In genomic region chr4:133463184-133463583, GRCm38 (mm10) we compare ENCODE assay signal across 16 mouse cellular contexts. TPM values are rescaled to one million over a fixed set of nuclear protein-coding genes. Genes with fewer than 3 reads are reported as not detected.
DNase-seq lines count a peak whose midpoint lies in the region; ATAC-seq and TF ChIP-seq lines count a peak whose summit lies in the region.
"Had no signal": no experiment of that assay in that cellular context is flagged by ENCODE, and none has a peak within 500 bp of the region (broad histone marks: within the 10 kb centered on the region; RNA-seq: fewer than 3 reads in every experiment).

No protein-coding gene starts in this region.

- H3K4me3 ChIP-seq in kidney, adult 2 months (ENCODE audit: insufficient read depth, low read depth, low read length): no peak overlapping the region
- H3K4me3 ChIP-seq in lung, adult 2 months (replicated peaks; ENCODE audit: extremely low read depth, low read depth, low read length): no peak overlapping the region
- no peak overlapping the region for H3K4me3 ChIP-seq in heart, embryonic 15.5 days
- no peak overlapping the region for H3K4me3 ChIP-seq in liver, postnatal 0 days (ENCODE audit: low read depth, low read length)
- no peak overlapping the region for H3K4me3 ChIP-seq in thymus, adult 2 months (ENCODE audit: control insufficient read depth, insufficient read depth, low read length)
- H3K4me3 ChIP-seq: embryonic facial prominence, embryonic 12.5 days; forebrain, embryonic 12.5 days; midbrain, embryonic 13.5 days; neural tube, embryonic 12.5 days had no signal

- TF ChIP-seq POLR2A in kidney, adult 2 months (IDR thresholded peaks at IDR 0.05; ENCODE audit: low read depth, low read length): no peak
- TF ChIP-seq POLR2A in lung, adult 2 months (IDR thresholded peaks at IDR 0.05; ENCODE audit: borderline replicate concordance, extremely low read depth, low read depth, low read length): no peak
- no peak for TF ChIP-seq POLR2A in thymus, adult 2 months (IDR thresholded peaks at IDR 0.05; ENCODE audit: control insufficient read depth, extremely low read depth, insufficient read depth, low read length, poor library complexity)

- no peaks in the 10 kb centered on the region for H3K36me3 ChIP-seq in kidney, adult 2 months (ENCODE audit: control insufficient read depth, insufficient read depth, low read length)
- no peaks in the 10 kb centered on the region for H3K36me3 ChIP-seq in heart, embryonic 15.5 days
- H3K36me3 ChIP-seq in liver, postnatal 0 days (replicated peaks; ENCODE audit: insufficient read depth, low read length): no peaks in the 10 kb centered on the region
- no peaks in the 10 kb centered on the region for H3K36me3 ChIP-seq in thymus, adult 2 months (ENCODE audit: control insufficient read depth, insufficient read depth, low read length)
- H3K36me3 ChIP-seq: embryonic facial prominence, embryonic 12.5 days; forebrain, embryonic 12.5 days; midbrain, embryonic 13.5 days; neural tube, embryonic 12.5 days had no signal

- H3K27me3 ChIP-seq in kidney, adult 2 months (replicated peaks; ENCODE audit: control insufficient read depth, insufficient read depth, low read length): no peaks in the 10 kb centered on the region
- no peaks in the 10 kb centered on the region for H3K27me3 ChIP-seq in heart, embryonic 15.5 days
- peaks cover 1% of the 10 kb centered on the region; the same call in 1 of the 2 replicates for H3K27me3 ChIP-seq in liver, postnatal 0 days (ENCODE audit: insufficient read depth, low read length)
- H3K27me3 ChIP-seq in thymus, adult 2 months (ENCODE audit: control insufficient read depth, insufficient read depth, low read length): no peaks in the 10 kb centered on the region; the same call in 1 of the 2 replicates
- H3K27me3 ChIP-seq: embryonic facial prominence, embryonic 12.5 days; neural tube, embryonic 12.5 days had no signal

- TF ChIP-seq EP300 in liver, postnatal 0 days (IDR thresholded peaks at IDR 0.05; ENCODE audit: low read depth): no peak

- no peaks in the 10 kb centered on the region for H3K9me3 ChIP-seq in heart, embryonic 15.5 days (replicated peaks)
- no peaks in the 10 kb centered on the region for H3K9me3 ChIP-seq in liver, postnatal 0 days (ENCODE audit: low read length)
- H3K9me3 ChIP-seq: embryonic facial prominence, embryonic 12.5 days; forebrain, embryonic 12.5 days; midbrain, embryonic 13.5 days; neural tube, embryonic 12.5 days had no signal

- no peak overlapping the region for H3K9ac ChIP-seq in heart, embryonic 15.5 days
- H3K9ac ChIP-seq in liver, postnatal 0 days (replicated peaks): no peak overlapping the region
- H3K9ac ChIP-seq: embryonic facial prominence, embryonic 12.5 days; forebrain, embryonic 12.5 days; liver, embryonic 14.5 days; midbrain, embryonic 13.5 days; neural tube, embryonic 12.5 days had no signal

- 46% methylated on average over 6 of the region's 6 CpGs for WGBS in kidney, adult 2 months
- WGBS in lung, adult 2 months: 34% methylated on average over 6 of the region's 6 CpGs
- 23% methylated on average over 6 of the region's 6 CpGs for WGBS in heart, embryonic 15.5 days
- WGBS in liver, postnatal 0 days (ENCODE audit: insufficient replicate concordance): 36% methylated on average over 6 of the region's 6 CpGs
- WGBS in thymus, adult 2 months: 52% methylated on average over 6 of the region's 6 CpGs

- no peak for TF ChIP-seq CTCF in kidney, adult 2 months (conservative IDR thresholded peaks at IDR 0.05; ENCODE audit: insufficient read depth, insufficient read length, low read depth, low read length)
- TF ChIP-seq CTCF in lung, adult 2 months (IDR thresholded peaks at IDR 0.05; ENCODE audit: insufficient read depth, low read length): no peak
- no peak for TF ChIP-seq CTCF in liver, postnatal 0 days (IDR thresholded peaks at IDR 0.05; ENCODE audit: low read depth)
- no peak for TF ChIP-seq CTCF in thymus, adult 2 months (IDR thresholded peaks at IDR 0.05; ENCODE audit: borderline replicate concordance, control insufficient read depth, extremely low read depth, insufficient read depth, low read length, poor library complexity)

- no peak for ATAC-seq in heart, embryonic 15.5 days (replicated peaks; ENCODE audit: insufficient number of reproducible peaks, insufficient read depth, low FRiP score, low read depth)
- ATAC-seq in liver, postnatal 0 days: peak; percentile 26; the same call in 1 of the 2 replicates
- ATAC-seq: hindbrain, embryonic 16.5 days; midbrain, embryonic 13.5 days had no signal

- H3K4me2 ChIP-seq in heart, embryonic 15.5 days: no peak overlapping the region
- H3K4me2 ChIP-seq in liver, postnatal 0 days (ENCODE audit: low read depth, low read length): no peak overlapping the region
- H3K4me2 ChIP-seq: embryonic facial prominence, embryonic 12.5 days; forebrain, embryonic 12.5 days; midbrain, embryonic 13.5 days; neural tube, embryonic 12.5 days had no signal

- no peaks in the 10 kb centered on the region for H3K4me1 ChIP-seq in kidney, adult 2 months (ENCODE audit: control insufficient read depth, insufficient read depth, low read length)
- H3K4me1 ChIP-seq in lung, adult 2 months (ENCODE audit: control insufficient read depth, insufficient read depth, low read length): peaks cover 6% of the 10 kb centered on the region
- peaks cover 20% of the 10 kb centered on the region for H3K4me1 ChIP-seq in heart, embryonic 15.5 days (replicated peaks)
- peaks cover 1% of the 10 kb centered on the region for H3K4me1 ChIP-seq in liver, postnatal 0 days (ENCODE audit: insufficient read depth)
- peaks cover 7% of the 10 kb centered on the region for H3K4me1 ChIP-seq in thymus, adult 2 months (replicated peaks; ENCODE audit: control insufficient read depth, insufficient read depth, low read length)
- H3K4me1 ChIP-seq: embryonic facial prominence, embryonic 12.5 days had no signal

- peak; percentile 24 for DNase-seq in kidney, adult 2 months
- no peak for DNase-seq in kidney, adult 11 months
- DNase-seq in lung, postnatal 36 days: peak; percentile 31
- no peak for DNase-seq in lung, adult 2 months
- DNase-seq in liver, postnatal 0 days: no peak
- DNase-seq in thymus, adult 2 months: no peak
- DNase-seq in right cerebral cortex, adult 18-20 months: no peak
- DNase-seq: cerebellum, postnatal 14 days; thymus, postnatal 25 days had no signal

- no peak overlapping the region for H3K27ac ChIP-seq in kidney, adult 2 months (ENCODE audit: insufficient read depth, low read depth, low read length)
- peak overlapping the region; percentile 41 for H3K27ac ChIP-seq in heart, embryonic 15.5 days
- peak overlapping the region; percentile 51 for H3K27ac ChIP-seq in liver, postnatal 0 days (ENCODE audit: low read depth)
- H3K27ac ChIP-seq in thymus, adult 2 months (ENCODE audit: control insufficient read depth, insufficient read depth, low read length): no peak overlapping the region
- H3K27ac ChIP-seq: embryonic facial prominence, embryonic 12.5 days; forebrain, embryonic 12.5 days; liver, embryonic 14.5 days; midbrain, embryonic 13.5 days; neural tube, embryonic 12.5 days had no signal

RNA-seq across cellular contexts. Expression of gene Tent5b, which starts 16.7 kb away (rescaled TPM):
- polyA plus RNA-seq in kidney, adult 2 months (2012; rRNA removed): 2.9 and 3.1 TPM in 2 replicates
- polyA plus RNA-seq in lung, adult 2 months (2012; rRNA removed): 21.3 and 23.1 TPM in 2 replicates
- polyA plus RNA-seq in heart, embryonic 15.5 days (2015; fragmentation: Nextera tagmentation; extraction: Ambion mirVana): 0.83 and 1.2 TPM in 2 replicates
- polyA plus RNA-seq in liver, postnatal 0 days (2015; fragmentation: Nextera tagmentation; extraction: Ambion mirVana): 0.07 and 0.08 TPM in 2 replicates
- polyA plus RNA-seq in thymus, adult 2 months (2012; rRNA removed): 0.40 and 0.86 TPM in 2 replicates

RNA-seq across cellular contexts. Expression of gene Trnp1, which starts 35.2 kb away (rescaled TPM):
- 0.43 and 0.97 TPM in 2 replicates for polyA plus RNA-seq in kidney, adult 2 months (2012; rRNA removed)
- 3.4 and 4.5 TPM in 2 replicates for polyA plus RNA-seq in lung, adult 2 months (2012; rRNA removed)
- 1.3 and 1.4 TPM in 2 replicates for polyA plus RNA-seq in heart, embryonic 15.5 days (2015; fragmentation: Nextera tagmentation; extraction: Ambion mirVana)
- polyA plus RNA-seq in liver, postnatal 0 days (2015; fragmentation: Nextera tagmentation; extraction: Ambion mirVana): 0.34 TPM in 1 of 2 replicates, not detected in the other
- polyA plus RNA-seq in thymus, adult 2 months (2012; rRNA removed): 0.75 and 1.5 TPM in 2 replicates

RNA-seq across cellular contexts. Expression of gene Kdf1, which starts 55.6 kb away (rescaled TPM):
- 39.7 and 42.3 TPM in 2 replicates for polyA plus RNA-seq in kidney, adult 2 months (2012; rRNA removed)
- 19.0 and 22.2 TPM in 2 replicates for polyA plus RNA-seq in lung, adult 2 months (2012; rRNA removed)
- 0.84 and 5.0 TPM in 2 replicates for polyA plus RNA-seq in heart, embryonic 15.5 days (2015; fragmentation: Nextera tagmentation; extraction: Ambion mirVana)
- 5.5 and 5.9 TPM in 2 replicates for polyA plus RNA-seq in liver, postnatal 0 days (2015; fragmentation: Nextera tagmentation; extraction: Ambion mirVana)
- polyA plus RNA-seq in thymus, adult 2 months (2012; rRNA removed): 6.9 and 7.7 TPM in 2 replicates

Comparison
In these comparisons a context has a peak if more than half of its experiments do, and no peak if none do; other contexts are left out.
1. DNase-seq: peak in kidney, adult 2 months (single experiment) and lung, postnatal 36 days (single experiment); none in kidney, adult 11 months (single experiment), lung, adult 2 months (single experiment), liver, postnatal 0 days (single experiment), thymus, adult 2 months (single experiment) and right cerebral cortex, adult 18-20 months (single experiment).
2. H3K27ac ChIP-seq: peak in heart, embryonic 15.5 days (single experiment) and liver, postnatal 0 days (single experiment); none in kidney, adult 2 months (single experiment) and thymus, adult 2 months (single experiment).